Mouse (Mus musculus) cerebellum, adult 2 months (tissue): Measurements from ENCODE around the gene Whamm.

Source experiments
- CTCF ChIP-seq: fragments of 200-500 bp; IDR thresholded peaks from 2 replicates; pipeline ENCODE4 v1.5.1; 2011; ENCODE audit warnings: low read depth, mild to moderate bottlenecking, control low read depth, low read length, moderate library complexity, borderline replicate concordance; ENCODE audit not compliant: insufficient read depth
- POLR2A ChIP-seq: fragments of 200-500 bp; IDR thresholded peaks from 2 replicates; pipeline ENCODE4 v1.6.1; 2011; ENCODE audit warnings: low read length, control low read depth, borderline replicate concordance; ENCODE audit not compliant: insufficient read depth

GRCm38 (mm10) chr7:81541924-81542524 lies 29.0 kb upstream of the Whamm start:
- TF ChIP-seq POLR2A: no peak
- TF ChIP-seq CTCF: no peak
